Mouse (Mus musculus) bone marrow, adult 2 months (tissue): Measurements from ENCODE around the gene Slc25a43. TPM values are rescaled to one million over a fixed set of nuclear protein-coding genes. Genes with fewer than 3 reads are reported as not detected.

Experiments used
- H3K27ac ChIP-seq: fragments of 200-500 bp; 2 replicates; pipeline ENCODE4 v1.5.1; 2012; ENCODE audit warnings: low read depth, mild to moderate bottlenecking, control low read depth, inconsistent platforms, low read length; ENCODE audit not compliant: control insufficient read depth, poor library complexity, insufficient read depth
- H3K4me1 ChIP-seq: fragments of 200-500 bp; 2 replicates; pipeline ENCODE4 v1.6.1; 2011; ENCODE audit warnings: low read length; ENCODE audit not compliant: control insufficient read depth, insufficient read depth
- H3K4me3 ChIP-seq: fragments of 200-500 bp; replicated peaks from 2 replicates; pipeline ENCODE3; 2011; ENCODE audit warnings: mild to moderate bottlenecking, low read depth, low read length, control low read depth; ENCODE audit not compliant: control insufficient read depth
- CTCF ChIP-seq: fragments of 200-500 bp; IDR thresholded peaks from 2 replicates; pipeline ENCODE4 v1.5.1; 2011; ENCODE audit warnings: low read length, control low read depth; ENCODE audit not compliant: control insufficient read depth, insufficient read depth
- POLR2A ChIP-seq: fragments of 200-500 bp; IDR thresholded peaks from 2 replicates; pipeline ENCODE4 v1.6.1; 2011; ENCODE audit warnings: low read depth, mild to moderate bottlenecking, control low read depth, low read length, borderline replicate concordance; ENCODE audit not compliant: control insufficient read depth
- WGBS: fragments of 180-500 bp; shearing (Covaris S2); methylation state at CpG from one replicate; pipeline ENCODE4 v1.1.7; 2018; 5-methylcytosine and 5-hydroxymethylcytosine counted together
- polyA plus RNA-seq: library from polyadenylated mRNA; stranded (reverse); fragments of >200 nt; gene quantifications from 2 replicates; pipeline ENCODE4 v1.2.4, GENCODE M21; 2011; ENCODE audit warnings: low replicate concordance; ENCODE audit not compliant: missing spikeins, insufficient read depth, insufficient read length

The Slc25a43 gene
- polyA plus RNA-seq, 1 experiment, result not detected

DNA sequence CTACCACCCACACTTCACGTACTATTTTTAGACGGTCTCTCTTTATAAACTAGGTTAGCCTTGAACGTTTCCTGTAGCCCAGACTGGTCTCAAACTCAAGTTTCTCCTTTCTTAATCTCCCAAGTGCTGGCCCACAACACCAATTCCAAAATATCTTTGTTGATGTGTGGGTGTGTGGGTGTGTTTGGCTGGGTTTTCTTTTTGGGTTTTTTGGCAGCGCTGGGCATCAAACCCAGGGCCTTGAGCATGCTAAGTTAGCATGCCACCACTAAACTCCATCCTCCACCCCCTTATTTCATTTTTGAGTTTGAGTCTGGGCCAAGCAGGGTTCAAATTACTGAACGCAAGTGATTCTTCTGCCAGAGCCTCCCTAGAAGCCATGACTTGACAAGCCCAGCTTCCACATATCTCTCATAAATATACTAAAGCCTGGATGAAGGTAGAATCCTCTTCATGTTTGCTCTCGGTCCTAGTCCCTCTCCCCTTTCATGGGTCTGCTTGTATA, 5.9 kb downstream of the Slc25a43 start:
- no peak overlapping the region for H3K27ac ChIP-seq
- 48% methylated on average over 6 of the region's 6 CpGs for WGBS
- H3K4me3 ChIP-seq, result no peak overlapping the region
- no peaks in the 10 kb centered on the region; the same call in 1 of the 2 replicates for H3K4me1 ChIP-seq
- TF ChIP-seq POLR2A (no peak), CTCF (no peak)

DNA sequence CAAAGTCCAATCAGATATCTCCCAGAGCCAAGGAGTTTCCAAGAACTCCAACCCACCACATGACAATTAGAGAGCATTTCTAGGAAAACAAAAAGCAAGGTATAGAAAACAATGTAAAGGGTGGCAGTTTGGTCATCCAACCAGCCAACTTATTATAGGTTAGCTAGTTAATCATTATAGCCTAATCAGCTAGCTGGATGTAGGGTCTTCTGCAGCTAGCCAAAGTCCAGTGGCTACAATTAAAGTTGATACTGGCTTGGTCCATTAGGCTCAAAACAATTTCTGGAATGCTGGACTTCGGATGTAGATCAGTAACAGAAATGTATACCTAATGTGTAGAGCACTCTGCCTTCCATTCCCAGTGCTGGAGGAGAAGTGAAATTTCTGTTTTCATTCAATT, 7.1 kb downstream of the Slc25a43 start:
- H3K4me1 ChIP-seq, result no peaks in the 10 kb centered on the region
- WGBS, result 87% methylated on average over 1 of the region's 1 CpGs
- TF ChIP-seq CTCF (no peak), POLR2A (no peak)
- H3K27ac ChIP-seq, result no peak overlapping the region
- no peak overlapping the region for H3K4me3 ChIP-seq

DNA sequence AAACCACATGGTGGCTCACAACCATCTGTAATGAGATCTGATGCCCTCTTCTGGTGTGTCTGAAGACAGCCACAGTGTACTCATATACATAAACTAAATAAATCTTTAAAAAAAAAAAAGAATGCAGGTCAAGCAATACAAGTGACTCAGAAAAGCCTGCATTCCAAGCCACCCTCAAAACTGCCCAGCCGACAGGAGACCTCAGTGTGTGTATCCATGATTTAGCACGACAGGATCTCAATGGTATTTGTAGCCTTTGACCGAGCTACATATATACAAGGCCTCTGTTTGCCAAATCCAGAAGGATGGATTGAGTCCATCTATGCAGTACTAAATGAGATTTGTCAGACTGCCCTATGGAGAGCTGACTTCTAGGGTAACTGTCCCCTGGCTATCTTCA, 9.1 kb downstream of the Slc25a43 start:
- H3K27ac ChIP-seq, result no peak overlapping the region
- TF ChIP-seq CTCF, result no peak
- TF ChIP-seq POLR2A, result no peak
- H3K4me1 ChIP-seq, result no peaks in the 10 kb centered on the region
- H3K4me3 ChIP-seq, result no peak overlapping the region
- 92% methylated on average over 3 of the region's 3 CpGs for whole genome bisulfite sequencing

DNA sequence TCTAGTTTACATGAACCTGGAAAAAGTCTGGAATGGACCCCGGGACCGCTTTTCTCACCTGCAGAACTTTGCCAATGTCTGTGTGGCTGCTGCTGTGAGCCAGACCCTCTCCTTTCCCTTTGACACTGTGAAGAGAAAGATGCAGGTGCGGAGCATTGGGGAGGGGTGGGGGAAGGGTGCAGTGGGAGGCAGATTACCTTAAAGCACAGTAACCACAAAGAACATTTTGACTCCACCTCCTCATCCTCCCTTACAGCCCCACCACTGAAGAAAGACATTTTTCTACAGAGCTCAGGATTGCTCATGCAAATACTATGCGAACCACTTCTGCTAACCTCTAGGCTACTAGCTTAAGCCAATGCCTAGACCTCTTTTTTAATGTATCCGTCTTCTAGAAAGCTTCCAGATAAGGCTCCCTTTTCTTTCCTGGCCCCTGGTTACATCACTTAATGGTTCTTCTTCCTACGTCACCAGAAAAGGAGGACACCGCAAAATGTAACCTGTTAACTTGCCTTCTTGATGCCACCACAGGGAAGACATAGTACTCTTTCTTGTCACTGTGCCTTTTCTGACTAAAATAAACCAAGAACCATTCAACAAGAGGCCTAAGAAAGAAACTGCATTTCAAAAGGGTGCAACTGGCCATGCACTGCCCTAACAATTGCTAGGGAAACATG, 14.5 kb downstream of the Slc25a43 start:
- Histone ChIP-seq H3K4me1 (no peaks in the 10 kb centered on the region; the same call in 1 of the 2 replicates), H3K4me3 (no peak overlapping the region), H3K27ac (no peak overlapping the region)
- 74% methylated on average over 7 of the region's 7 CpGs for WGBS
- TF ChIP-seq CTCF, result no peak
- TF ChIP-seq POLR2A, result no peak

- no peaks in the 10 kb centered on the region; the same call in 1 of the 2 replicates for H3K4me1 ChIP-seq
- H3K4me3 ChIP-seq, result no peak overlapping the region
- no peak overlapping the region for H3K27ac ChIP-seq
- TF ChIP-seq POLR2A, result no peak
- TF ChIP-seq CTCF, result no peak
- WGBS, result 44% methylated on average over 6 of the region's 6 CpGs
These were observed 15.1 kb downstream of the Slc25a43 start for GRCm38 (mm10) chrX:36758566-36758965.

- H3K4me1 ChIP-seq, result no peaks in the 10 kb centered on the region; the same call in 1 of the 2 replicates
- no peak overlapping the region for H3K27ac ChIP-seq
- no peak overlapping the region for H3K4me3 ChIP-seq
- WGBS, result 47% methylated on average over 6 of the region's 6 CpGs
- TF ChIP-seq CTCF (no peak), POLR2A (no peak)
These were observed 17.6 kb downstream of the Slc25a43 start for GRCm38 (mm10) chrX:36760946-36761635.

DNA sequence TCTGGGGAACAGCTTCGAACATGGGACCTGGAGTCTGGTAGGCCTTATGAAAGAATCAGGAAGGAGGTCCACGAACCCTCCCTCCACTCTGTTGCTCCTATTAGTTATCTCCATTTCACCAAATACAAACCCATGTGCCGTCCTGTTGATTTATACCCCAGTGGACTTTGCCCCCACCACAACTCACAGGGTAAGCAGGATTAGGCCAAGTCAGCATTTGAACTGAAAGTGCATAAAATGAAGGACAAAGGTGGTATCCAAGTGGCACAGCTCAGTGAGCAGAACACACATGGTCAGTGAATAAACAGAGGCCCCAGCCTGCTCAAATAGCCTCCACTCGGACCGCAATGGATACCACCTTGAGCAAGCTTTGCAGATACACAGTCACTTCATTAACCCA, 18.8 kb downstream of the Slc25a43 start:
- H3K4me1 ChIP-seq, result no peaks in the 10 kb centered on the region; the same call in 1 of the 2 replicates
- no peak overlapping the region for H3K27ac ChIP-seq
- TF ChIP-seq POLR2A, result no peak
- TF ChIP-seq CTCF, result no peak
- 77% methylated on average over 5 of the region's 5 CpGs for WGBS
- no peak overlapping the region for H3K4me3 ChIP-seq

- TF ChIP-seq POLR2A (no peak), CTCF (no peak)
- WGBS, result 57% methylated on average over 4 of the region's 4 CpGs
- Histone ChIP-seq H3K27ac (no peak overlapping the region), H3K4me3 (no peak overlapping the region), H3K4me1 (no peaks in the 10 kb centered on the region; the same call in 1 of the 2 replicates)
These were observed 19.4 kb downstream of the Slc25a43 start for GRCm38 (mm10) chrX:36762894-36763293.
